Mouse (Mus musculus) spleen, adult 2 months (tissue): ENCODE data around the gene Peli2.

ENCODE experiments used
- CTCF ChIP-seq: fragments of 200-500 bp; IDR thresholded peaks from 2 replicates; pipeline ENCODE4 v1.5.1; 2011; ENCODE audit warnings: mild to moderate bottlenecking, inconsistent platforms; ENCODE audit not compliant: insufficient read depth, insufficient read length, insufficient replicate concordance; ENCODE audit errors: extremely low read depth
- POLR2A ChIP-seq: fragments of 200-500 bp; IDR thresholded peaks from 2 replicates; pipeline ENCODE4 v1.6.1; 2011; ENCODE audit warnings: low read depth, low read length, inconsistent platforms

- TF ChIP-seq CTCF (no peak), POLR2A (no peak)
Measured at GRCm38 (mm10) chr14:48207119-48207518, 86.5 kb downstream of the Peli2 start.
